Mouse (Mus musculus): ENCODE results near the gene Sprr2d.

- no peak for TF ChIP-seq CTCF (IDR thresholded peaks at IDR 0.05; ENCODE audit: control insufficient read depth, insufficient read depth, insufficient replicate concordance, low read depth, low read length)
- TF ChIP-seq POLR2A (IDR thresholded peaks at IDR 0.05; ENCODE audit: control insufficient read depth, low read depth, low read length) = no peak
These were observed 2.7 kb upstream of the Sprr2d start for GRCm38 (mm10) chr3:92336278-92336677.

Measured in testis, adult 2 months (tissue).